Mouse (Mus musculus): ENCODE measurements around the gene Mcu.

Gene Mcu

DNA sequence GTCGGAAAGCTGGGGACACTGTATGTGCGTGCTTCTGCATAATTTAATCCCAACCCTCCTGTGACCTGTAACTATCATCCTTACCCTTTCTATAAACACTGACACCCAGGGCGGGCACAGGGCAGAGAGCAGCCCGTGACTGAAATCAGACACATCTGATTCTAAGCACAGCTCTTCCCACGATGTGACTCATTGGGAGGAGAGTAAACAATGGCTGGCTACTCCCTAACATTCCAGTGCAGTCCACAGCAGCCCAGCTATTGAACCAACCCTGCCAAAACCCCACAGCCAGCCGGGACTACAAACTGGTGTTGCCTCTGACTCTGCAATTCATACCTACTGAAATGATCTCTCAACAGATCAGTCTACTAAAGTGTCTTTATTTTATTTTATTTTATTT is 78.9 kb downstream of the Mcu start:
- no peak for DNase-seq (ENCODE audit: low spot score)

DNA sequence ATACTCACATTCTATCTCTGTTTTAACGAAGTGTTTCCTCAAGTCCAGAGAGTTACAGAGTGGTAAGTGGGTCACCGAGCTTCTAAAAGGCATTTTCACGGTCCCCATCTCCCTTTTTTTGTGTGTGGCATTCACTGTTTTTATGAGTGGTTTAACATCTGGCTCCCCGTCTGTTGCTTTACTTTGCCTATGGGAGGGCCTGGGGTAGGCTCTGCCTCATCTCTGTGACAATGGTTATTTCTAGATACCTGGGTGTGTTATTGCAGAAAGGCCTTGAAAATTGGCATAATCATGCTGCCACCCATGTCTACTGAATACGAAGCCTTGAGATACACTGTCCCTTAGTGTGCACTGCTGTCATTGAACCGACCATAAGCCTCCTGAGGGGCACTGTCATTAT is 84.2 kb downstream of the Mcu start:
- DNase-seq (ENCODE audit: low spot score), result no peak

DNA sequence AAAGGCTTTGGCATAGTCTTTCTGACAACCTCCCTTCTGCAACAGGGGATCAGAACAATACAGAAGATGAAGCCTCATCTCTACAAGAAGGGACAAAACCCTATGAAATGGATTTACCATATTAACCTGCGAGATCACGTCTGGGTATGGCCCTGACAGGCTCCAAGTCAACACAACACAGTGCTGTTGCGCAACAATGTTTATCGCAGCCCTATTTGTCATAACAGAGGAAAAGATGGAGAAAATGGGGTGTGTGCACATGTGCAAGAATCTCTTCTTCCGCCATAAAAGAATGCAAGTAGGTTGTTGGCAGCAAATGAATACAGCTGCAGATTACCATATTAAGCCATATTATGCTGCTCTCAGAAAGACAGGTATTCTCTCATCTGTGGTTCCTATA is 88.7 kb downstream of the Mcu start:
- DNase-seq (ENCODE audit: low spot score), result no peak

DNA sequence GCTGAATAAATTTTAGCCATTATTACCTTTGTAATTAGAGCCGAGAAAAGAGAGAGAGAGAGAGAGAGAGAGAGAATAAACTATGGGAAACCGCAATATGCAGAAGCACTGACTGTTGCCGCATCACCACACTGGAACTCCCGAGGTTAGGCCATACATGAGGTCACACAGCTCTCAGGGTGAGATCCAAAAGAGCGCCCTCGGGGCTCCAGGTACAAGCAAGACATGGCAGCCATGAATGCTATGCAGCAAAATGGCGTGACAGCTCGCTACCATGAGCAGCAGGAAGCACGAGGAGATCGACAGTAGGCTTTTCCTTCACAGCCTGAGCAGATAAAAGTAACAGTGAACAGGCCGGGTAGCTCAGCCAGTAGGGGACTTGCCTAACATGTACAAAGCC is 89.2 kb downstream of the Mcu start:
- no peak for DNase-seq (ENCODE audit: low spot score)

DNA sequence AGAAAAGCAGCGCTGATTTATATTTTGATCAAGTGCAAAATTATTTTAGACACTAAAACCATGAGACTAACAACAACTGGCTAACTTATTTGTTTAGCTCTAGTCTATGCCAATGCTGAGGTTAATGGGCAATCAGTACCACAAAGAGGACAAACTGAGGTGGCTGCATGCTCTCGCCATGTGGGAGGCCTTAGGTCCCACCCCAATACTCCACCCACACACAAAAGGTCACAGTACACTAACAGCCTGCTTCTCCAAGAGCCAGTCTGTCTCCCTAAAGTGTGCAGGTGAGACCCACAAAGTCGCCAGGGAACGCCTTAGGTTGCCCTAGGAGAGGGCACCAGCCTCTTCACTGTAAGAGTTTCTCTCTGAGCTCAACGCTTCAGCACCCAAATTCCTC is 91.8 kb downstream of the Mcu start:
- DNase-seq (ENCODE audit: low spot score), result no peak

DNA sequence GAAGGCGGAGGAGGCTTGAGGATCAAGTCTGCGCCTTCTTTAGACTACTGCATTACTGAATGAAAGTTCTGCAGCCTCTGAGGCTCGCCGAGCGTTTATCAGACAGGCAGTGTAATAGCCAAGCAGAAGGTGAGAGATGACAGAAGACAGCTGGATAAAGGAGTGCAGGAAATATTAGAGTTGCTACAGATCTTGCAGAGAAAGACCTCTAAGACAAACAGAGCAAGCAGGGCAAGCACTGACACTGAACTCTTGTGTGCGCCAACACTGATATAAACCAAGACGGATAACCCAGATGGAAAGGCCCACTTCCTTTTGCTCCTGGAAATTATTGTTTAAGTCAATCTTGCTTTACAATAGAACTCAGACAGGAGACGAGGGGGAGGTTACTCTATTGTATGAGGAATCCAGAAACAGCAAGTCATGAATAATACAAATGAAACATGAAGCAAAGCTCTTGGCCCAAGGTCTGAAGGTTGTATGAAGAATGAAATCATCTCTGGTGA is 92.6 kb downstream of the Mcu start:
- no peak for DNase-seq (ENCODE audit: low spot score)

- DNase-seq (ENCODE audit: low spot score), result no peak
Observed at GRCm38 (mm10) chr10:59520701-59521100, 95.8 kb downstream of the Mcu start.

DNA sequence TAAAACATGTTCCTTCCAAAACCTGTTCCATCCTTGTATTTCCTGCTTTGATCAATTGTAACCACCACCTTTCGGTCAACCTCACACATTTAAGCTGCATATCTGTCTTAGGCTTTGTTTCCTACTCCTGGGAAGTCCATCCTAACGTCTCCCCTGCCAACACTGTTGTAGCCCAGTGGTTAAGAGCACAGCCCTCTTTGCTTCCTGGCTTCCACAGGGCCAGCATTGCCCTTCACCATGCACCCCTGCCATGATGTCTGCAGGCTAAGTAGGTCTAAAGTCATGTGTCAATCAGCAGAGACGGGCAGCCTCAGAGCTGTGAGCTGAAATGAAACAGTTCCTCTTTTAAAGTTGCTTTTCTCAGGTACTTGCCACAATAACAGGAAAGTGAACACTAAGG is 97.1 kb downstream of the Mcu start:
- DNase-seq (ENCODE audit: low spot score), result no peak

DNA sequence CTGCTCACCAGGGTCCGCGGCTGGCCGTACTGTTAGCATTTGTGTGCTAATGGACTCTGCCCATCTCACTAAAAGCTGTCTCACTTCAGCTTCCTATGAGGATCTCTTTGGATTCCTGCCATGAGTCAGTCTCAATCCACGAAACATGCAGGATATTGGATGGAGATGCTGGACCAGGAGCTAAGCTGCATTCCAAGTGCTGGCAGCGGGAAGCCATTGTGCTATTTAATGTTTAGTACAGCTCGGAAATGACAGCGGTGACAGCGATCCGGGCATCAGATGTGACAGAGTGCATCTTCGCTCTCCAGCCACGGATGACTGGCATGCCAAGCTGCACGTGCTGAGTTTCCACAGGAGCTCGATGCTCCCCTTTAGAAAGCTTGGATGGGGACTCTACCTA is 99.3 kb downstream of the Mcu start:
- no peak for DNase-seq (ENCODE audit: low spot score)

- no peak for DNase-seq (ENCODE audit: low spot score)
Observed at GRCm38 (mm10) chr10:59514739-59515464, 101.6 kb downstream of the Mcu start.

- DNase-seq (ENCODE audit: low spot score), result no peak
Observed at GRCm38 (mm10) chr10:59512173-59512572, 104.3 kb downstream of the Mcu start.

- DNase-seq (ENCODE audit: low spot score), result no peak
Observed at GRCm38 (mm10) chr10:59511427-59511963, 105.0 kb downstream of the Mcu start.

- DNase-seq (ENCODE audit: low spot score), result no peak
Observed at GRCm38 (mm10) chr10:59510713-59511426, 105.6 kb downstream of the Mcu start.

- DNase-seq (ENCODE audit: low spot score), result no peak
Observed at GRCm38 (mm10) chr10:59509197-59509596, 107.3 kb downstream of the Mcu start.

DNA sequence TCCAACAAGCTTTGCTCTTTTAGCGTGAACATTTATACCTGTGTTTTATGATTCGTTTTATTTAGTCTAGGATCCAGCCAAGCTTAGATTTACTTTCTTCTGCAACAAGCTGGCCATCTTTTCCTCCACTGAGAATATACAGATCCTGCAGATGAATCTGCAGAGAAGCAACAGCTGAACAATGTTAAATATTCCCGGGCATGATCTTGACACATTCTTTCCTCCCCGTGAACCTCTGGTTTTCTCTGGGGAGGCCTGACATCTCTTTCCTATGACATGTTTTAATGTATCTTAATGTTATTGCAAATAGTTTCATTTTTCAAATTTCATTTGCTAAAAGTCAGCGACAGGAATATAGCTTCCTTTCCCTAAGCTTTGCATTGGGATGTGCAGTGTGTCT is 109.8 kb downstream of the Mcu start:
- DNase-seq (ENCODE audit: low spot score), result peak; percentile 16

- DNase-seq (ENCODE audit: low spot score), result no peak
Observed at GRCm38 (mm10) chr10:59504291-59504690, 112.2 kb downstream of the Mcu start.

DNA sequence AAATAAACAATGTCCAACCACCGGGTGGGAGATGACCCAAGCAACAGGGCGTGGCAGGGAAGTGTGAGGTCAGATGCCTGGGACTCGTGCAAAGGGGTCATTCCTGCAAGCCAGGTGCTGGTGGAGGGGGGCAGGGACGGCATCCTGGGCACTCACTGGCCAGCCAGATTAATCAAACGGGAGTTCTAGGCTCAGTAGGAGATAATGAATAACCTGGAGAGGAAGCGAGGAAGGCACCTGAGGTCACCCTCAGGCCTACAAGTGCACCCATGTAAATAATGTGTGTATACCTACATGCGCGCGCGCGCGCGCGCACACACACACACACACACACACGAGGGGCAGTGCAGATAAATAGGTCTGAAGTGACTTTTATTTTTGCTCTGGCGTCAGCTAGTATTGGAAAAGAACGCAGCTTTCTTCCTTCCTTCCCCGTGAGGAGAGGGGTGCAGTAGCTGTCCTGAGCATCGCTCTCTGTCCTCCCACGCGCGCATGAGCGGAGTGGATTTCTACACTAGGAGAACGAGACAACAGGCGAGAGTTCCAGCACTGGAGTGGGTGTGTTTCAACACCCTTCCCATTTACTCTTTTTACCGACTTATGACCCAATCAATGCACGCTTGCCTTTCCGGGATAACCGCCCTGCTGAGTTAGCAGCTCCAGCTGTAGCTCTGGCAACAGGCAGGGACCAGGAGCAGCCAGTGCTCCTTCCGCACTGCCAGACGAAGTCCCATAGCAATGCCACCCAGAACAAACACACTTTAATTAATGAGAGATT is 112.9 kb downstream of the Mcu start:
- DNase-seq (ENCODE audit: low spot score), result peak; percentile 62

- no peak for DNase-seq (ENCODE audit: low spot score)
Observed at GRCm38 (mm10) chr10:59502381-59502780, 114.1 kb downstream of the Mcu start.

DNA sequence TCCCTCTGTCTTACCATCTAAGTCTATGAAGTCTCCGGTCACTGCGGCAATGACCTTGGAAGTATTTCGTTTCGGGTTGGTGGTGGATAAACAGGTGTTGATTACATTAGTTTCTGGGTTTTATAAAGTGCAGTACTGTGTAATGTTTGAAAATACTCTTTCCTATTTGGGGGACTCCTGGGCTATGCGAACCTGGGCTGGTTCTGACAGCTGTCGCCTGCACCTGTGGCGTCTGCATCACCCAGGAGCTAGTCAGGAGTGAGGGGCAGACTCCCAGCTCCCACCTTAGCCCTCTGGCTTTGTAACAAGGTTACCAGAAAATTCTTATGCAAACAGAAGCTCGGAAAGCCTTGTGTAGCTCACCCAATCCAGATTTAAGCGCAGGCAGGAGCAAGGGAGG is 114.7 kb downstream of the Mcu start:
- DNase-seq (ENCODE audit: low spot score), result no peak

DNA sequence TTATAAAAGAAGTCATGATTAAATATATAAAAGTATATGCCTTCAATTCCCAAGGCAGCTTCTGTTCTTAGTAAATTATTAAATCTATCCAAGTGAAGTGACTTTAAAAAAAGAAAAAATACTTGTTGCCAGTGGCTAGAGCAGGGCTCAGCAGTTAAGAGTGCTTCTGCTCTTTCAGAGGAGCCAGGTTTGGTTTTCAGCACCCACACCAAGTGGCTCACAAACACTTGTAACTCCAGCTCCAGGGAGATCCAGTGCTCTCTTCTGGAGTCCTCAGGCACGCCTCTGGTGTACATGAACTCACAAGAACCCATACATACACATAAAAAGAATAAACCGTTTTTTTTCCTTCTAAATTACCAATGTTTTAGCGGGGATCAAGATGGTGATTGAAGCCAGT is 116.3 kb downstream of the Mcu start:
- DNase-seq (ENCODE audit: low spot score), result no peak

- DNase-seq (ENCODE audit: low spot score), result no peak
Observed at GRCm38 (mm10) chr10:59497019-59497418, 119.5 kb downstream of the Mcu start.

DNA sequence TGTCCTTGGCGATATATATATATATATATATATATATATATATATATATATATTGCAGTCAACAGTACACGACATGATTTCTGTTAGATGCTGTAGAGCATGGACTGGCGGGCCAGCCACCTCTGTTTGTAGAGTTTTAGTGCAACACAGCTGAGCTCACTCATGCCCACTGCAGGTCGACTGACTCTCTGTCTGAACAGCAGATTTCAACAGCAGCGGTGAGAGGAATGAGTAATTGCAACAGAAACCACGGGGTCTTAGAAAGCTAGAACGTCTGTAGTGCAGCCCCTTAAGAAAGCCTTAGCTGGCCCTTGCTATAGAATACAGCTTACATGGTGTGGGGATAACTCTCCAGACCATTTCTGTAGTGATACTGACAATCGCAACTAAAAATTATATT is 121.6 kb downstream of the Mcu start:
- DNase-seq (ENCODE audit: low spot score), result peak; percentile 30

DNA sequence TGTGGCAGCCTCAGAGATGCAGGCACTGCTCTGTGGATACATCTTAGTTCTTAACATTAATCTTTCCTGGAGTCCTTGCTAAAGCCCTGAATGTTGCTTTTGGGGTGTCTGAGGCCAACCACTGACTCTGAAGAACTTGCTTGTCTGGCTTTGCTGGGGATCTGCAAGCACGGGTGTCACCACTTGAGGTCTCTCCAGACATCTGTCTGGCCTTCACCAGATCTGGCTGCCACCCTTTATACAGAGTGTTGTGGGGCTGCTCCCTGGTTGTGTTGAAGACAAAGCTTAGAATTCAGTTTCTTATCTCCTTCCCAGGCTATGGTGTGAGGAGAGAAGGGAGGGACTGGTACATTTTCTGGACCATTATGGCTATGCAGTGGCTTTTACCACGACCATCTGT is 122.4 kb downstream of the Mcu start:
- peak; percentile 47 for DNase-seq (ENCODE audit: low spot score)

All from testis, postnatal 10 days (tissue).